Mouse (Mus musculus) hindbrain, postnatal 0 days (tissue): ENCODE results near the gene Eppin. TPM values are rescaled to one million over a fixed set of nuclear protein-coding genes. Genes with fewer than 3 reads are reported as not detected.
A peak's percentile ranks its signal among the peaks of the same experiment; 100 is the strongest.

Experiments used
- ATAC-seq: fragments of 200-750 bp; cut with Nextera tagmentation; 2 replicates; pipeline ENCODE4 v1.8.0; 2017; ENCODE audit warnings: mild to moderate bottlenecking, moderate TSS enrichment, moderate library complexity
- DNase-seq: peaks from one replicate; pipeline ENCODE4 v3.0.0-alpha.2; 2015; ENCODE audit warnings: low spot score
- H3K27ac ChIP-seq: fragments of 300-500 bp; sonication (generic); 2 replicates; pipeline ENCODE4 v1.5.1; 2014; ENCODE audit warnings: mild to moderate bottlenecking
- H3K27me3 ChIP-seq: fragments of 300-500 bp; sonication (generic); 2 replicates; pipeline ENCODE4 v1.6.1; 2014; ENCODE audit warnings: low read length, mixed read lengths; ENCODE audit not compliant: insufficient read depth
- H3K36me3 ChIP-seq: fragments of 300-500 bp; sonication (generic); 2 replicates; pipeline ENCODE4 v1.6.1; 2014; ENCODE audit warnings: low read length, mixed read lengths; ENCODE audit not compliant: insufficient read depth
- H3K4me1 ChIP-seq: fragments of 300-500 bp; sonication (generic); 2 replicates; pipeline ENCODE4 v1.6.1; 2014; ENCODE audit warnings: antibody characterized with exemption, low read length, mixed read lengths; ENCODE audit not compliant: insufficient read depth
- H3K4me2 ChIP-seq: fragments of 300-500 bp; sonication (generic); 2 replicates; pipeline ENCODE4 v1.6.1; 2014; ENCODE audit warnings: low read depth, mild to moderate bottlenecking, low read length, moderate library complexity, mixed read lengths
- H3K4me3 ChIP-seq: fragments of 300-500 bp; sonication (generic); 2 replicates; pipeline ENCODE4 v1.5.1; 2014; ENCODE audit warnings: low read length
- H3K9ac ChIP-seq: fragments of 300-500 bp; sonication (generic); replicated peaks from 2 replicates; pipeline ENCODE4 v1.6.1; 2014; ENCODE audit warnings: mild to moderate bottlenecking, low read length, moderate library complexity, mixed read lengths
- H3K9me3 ChIP-seq: fragments of 300-500 bp; sonication (generic); 2 replicates; pipeline ENCODE4 v1.6.1; 2016; ENCODE audit warnings: low read length, mixed read lengths
- CTCF ChIP-seq: IDR thresholded peaks from 2 replicates; pipeline ENCODE4 v1.5.1; 2016; ENCODE audit warnings: antibody characterized with exemption, control low read depth, low read depth
- WGBS: fragments of 180-500 bp; shearing (Covaris S2); extraction: QIAGEN DNeasy Blood & Tissue Kit; methylation state at CpG from one replicate; pipeline ENCODE4 v1.1.7; 2014; 5-methylcytosine and 5-hydroxymethylcytosine counted together
- polyA plus RNA-seq: library from polyadenylated mRNA; unstranded; fragments of >200 nt; fragmentation: Nextera tagmentation; extraction: Ambion mirVana; gene quantifications from 2 replicates; pipeline ENCODE4 v1.2.1, GENCODE M21; 2015
- total RNA-seq: library from RNA; depleted of rRNA; stranded (reverse); fragments of >200 nt; gene quantifications from 2 replicates; pipeline ENCODE4 v1.2.3, GENCODE M21; 2014

Gene Eppin
- total and polyA plus RNA-seq, 2 experiments from 2014 or later, result not detected

GRCm38 (mm10) chr2:164558991-164559645, 34.3 kb downstream of the Eppin start:
- no peak overlapping the region for H3K9ac ChIP-seq
- H3K36me3 ChIP-seq, result no peaks in the 10 kb centered on the region
- no peak for DNase-seq
- no peak for TF ChIP-seq CTCF
- no peak overlapping the region for H3K4me3 ChIP-seq
- ATAC-seq, result no peak
- peaks cover 5% of the 10 kb centered on the region; the same call in 1 of the 2 replicates for H3K4me1 ChIP-seq
- H3K4me2 ChIP-seq, result no peak overlapping the region
- no peaks in the 10 kb centered on the region for H3K27me3 ChIP-seq
- H3K27ac ChIP-seq, result no peak overlapping the region
- 57% methylated on average over 16 of the region's 16 CpGs for WGBS
- H3K9me3 ChIP-seq, result no peaks in the 10 kb centered on the region

- no peaks in the 10 kb centered on the region for H3K9me3 ChIP-seq
- H3K9ac ChIP-seq, result no peak overlapping the region
- no peak for DNase-seq
- WGBS, result 82% methylated on average over 8 of the region's 8 CpGs
- TF ChIP-seq CTCF, result no peak
- H3K4me3 ChIP-seq, result no peak overlapping the region
- H3K36me3 ChIP-seq, result no peaks in the 10 kb centered on the region
- no peak overlapping the region for H3K27ac ChIP-seq
- no peak for ATAC-seq
- peaks cover 2% of the 10 kb centered on the region; the same call in 1 of the 2 replicates for H3K4me1 ChIP-seq
- no peak overlapping the region for H3K4me2 ChIP-seq
- H3K27me3 ChIP-seq, result no peaks in the 10 kb centered on the region
Observed at GRCm38 (mm10) chr2:164558426-164558825, 35.0 kb downstream of the Eppin start.

DNA sequence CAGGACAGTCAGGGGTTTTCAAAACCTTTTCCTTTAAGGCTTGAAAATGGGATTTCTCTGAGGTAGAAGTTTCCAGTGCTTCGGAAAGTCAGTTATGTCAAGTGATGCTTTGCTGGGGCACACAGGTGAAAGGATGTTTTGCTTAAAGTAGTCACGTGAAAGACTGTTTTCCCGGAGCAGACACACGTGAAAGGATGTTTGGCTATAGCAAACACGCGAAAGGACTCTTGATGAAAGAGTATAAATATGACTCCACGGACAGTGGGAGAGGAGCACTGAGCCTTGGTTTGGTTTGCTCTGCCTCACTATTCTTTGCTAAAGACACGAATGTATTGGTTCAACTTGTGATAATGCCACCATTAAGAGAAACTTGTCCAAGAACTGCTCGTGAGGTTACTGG, 41.9 kb downstream of the Eppin start:
- 86% methylated on average over 9 of the region's 9 CpGs for WGBS
- DNase-seq (no peak), ATAC-seq (no peak)
- H3K27ac ChIP-seq, result no peak overlapping the region
- no peak for TF ChIP-seq CTCF
- H3K27me3 ChIP-seq, result no peaks in the 10 kb centered on the region
- H3K9me3 ChIP-seq, result no peaks in the 10 kb centered on the region
- no peak overlapping the region for H3K4me3 ChIP-seq
- no peaks in the 10 kb centered on the region for H3K36me3 ChIP-seq
- no peaks in the 10 kb centered on the region for H3K4me1 ChIP-seq
- H3K4me2 ChIP-seq, result no peak overlapping the region
- no peak overlapping the region for H3K9ac ChIP-seq

- ATAC-seq, result no peak
- no peaks in the 10 kb centered on the region for H3K27me3 ChIP-seq
- no peak overlapping the region for H3K9ac ChIP-seq
- H3K4me2 ChIP-seq, result no peak overlapping the region
- whole genome bisulfite sequencing, result 86% methylated on average over 2 of the region's 2 CpGs
- H3K36me3 ChIP-seq, result no peaks in the 10 kb centered on the region
- no peak overlapping the region for H3K27ac ChIP-seq
- H3K4me3 ChIP-seq, result no peak overlapping the region
- H3K9me3 ChIP-seq, result no peaks in the 10 kb centered on the region
- TF ChIP-seq CTCF, result no peak
- no peaks in the 10 kb centered on the region for H3K4me1 ChIP-seq
- DNase-seq, result no peak
Observed at GRCm38 (mm10) chr2:164550895-164551269, 42.5 kb downstream of the Eppin start.

DNA sequence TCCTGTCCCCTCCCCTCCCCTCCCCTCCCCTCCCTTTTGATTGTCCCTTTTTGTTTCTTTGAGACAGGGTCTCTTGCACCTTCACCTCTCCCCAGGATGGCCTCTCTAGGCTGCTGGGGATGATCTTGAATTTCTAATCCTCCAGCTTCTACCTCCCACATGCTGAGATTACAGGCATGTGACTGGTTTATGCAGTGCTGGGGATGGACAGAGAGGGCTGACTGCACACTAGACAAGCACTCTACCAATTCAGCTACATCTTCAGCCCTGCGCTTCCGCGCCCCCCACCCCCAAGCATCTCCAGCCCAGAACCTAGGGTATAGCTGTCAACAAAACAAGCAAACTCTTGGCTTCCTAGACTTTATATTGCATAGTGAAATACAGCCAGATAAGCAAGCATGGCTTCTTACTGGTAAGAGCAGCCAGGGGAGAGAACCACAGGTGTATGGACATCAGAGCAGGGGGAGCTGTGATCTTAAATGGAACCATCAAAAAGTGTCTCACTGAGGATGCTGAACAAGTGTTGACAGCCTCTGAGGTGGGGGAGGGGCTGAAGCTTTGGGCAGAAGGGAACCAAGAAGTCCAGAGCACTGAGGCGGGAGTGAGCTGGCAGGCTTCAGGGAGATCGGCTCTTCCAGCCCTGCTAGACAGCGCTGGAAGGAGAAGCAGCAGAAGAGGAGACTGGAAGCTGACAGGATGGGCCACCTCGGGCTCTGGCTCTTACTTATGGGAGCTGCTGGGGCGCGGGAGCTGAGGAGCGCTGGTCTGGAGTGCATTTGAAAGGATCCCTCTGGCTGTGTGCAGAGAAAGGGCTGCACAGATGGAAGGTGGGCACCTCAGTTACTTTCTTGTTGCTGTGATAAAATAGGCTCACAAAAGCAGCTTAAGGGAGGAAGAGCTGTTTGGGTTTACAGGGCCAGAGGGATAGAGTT, 43.2 kb downstream of the Eppin start:
- H3K9ac ChIP-seq, result no peak overlapping the region
- WGBS, result 15% methylated on average over 10 of the region's 10 CpGs
- peak; percentile 12 for DNase-seq

DNA sequence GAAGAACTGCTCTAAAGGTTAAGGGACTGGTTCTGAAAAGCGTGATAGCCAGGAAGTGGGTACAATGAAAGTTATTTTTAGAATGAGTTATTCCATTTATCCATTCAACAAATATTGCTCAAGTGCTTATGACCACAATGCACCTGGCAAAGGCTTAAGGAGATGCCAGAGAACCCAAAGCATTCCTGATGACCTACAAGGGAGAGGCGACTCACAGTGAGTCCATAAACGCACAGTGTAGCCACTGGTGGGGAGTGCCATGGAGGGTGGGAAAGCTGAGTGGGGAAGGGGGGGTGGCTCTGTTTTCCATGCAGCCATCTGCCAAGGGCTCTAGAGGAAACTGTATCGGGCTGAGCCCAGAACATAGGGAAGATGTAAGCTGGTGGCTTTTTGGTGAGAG, 44.1 kb downstream of the Eppin start:
- no peaks in the 10 kb centered on the region for H3K9me3 ChIP-seq
- no peak overlapping the region for H3K4me3 ChIP-seq
- H3K4me1 ChIP-seq, result no peaks in the 10 kb centered on the region
- H3K36me3 ChIP-seq, result no peaks in the 10 kb centered on the region
- DNase-seq, result no peak
- 50% methylated on average over 4 of the region's 4 CpGs for WGBS
- no peak for ATAC-seq
- H3K9ac ChIP-seq, result no peak overlapping the region
- H3K4me2 ChIP-seq, result no peak overlapping the region
- H3K27ac ChIP-seq, result no peak overlapping the region
- H3K27me3 ChIP-seq, result no peaks in the 10 kb centered on the region
- TF ChIP-seq CTCF, result no peak

More for the DNA sequence above, 43.2 kb downstream of the Eppin start:
- no peak for TF ChIP-seq CTCF
- H3K9me3 ChIP-seq, result no peaks in the 10 kb centered on the region
- peak overlapping the region; percentile 27 for H3K4me2 ChIP-seq
- no peak for ATAC-seq
- no peak overlapping the region for H3K27ac ChIP-seq
- H3K4me1 ChIP-seq, result no peaks in the 10 kb centered on the region
- H3K36me3 ChIP-seq, result no peaks in the 10 kb centered on the region
- H3K27me3 ChIP-seq, result no peaks in the 10 kb centered on the region
- no peak overlapping the region for H3K4me3 ChIP-seq
